Mouse (Mus musculus): ENCODE results near the gene Hmga2.

DNA sequence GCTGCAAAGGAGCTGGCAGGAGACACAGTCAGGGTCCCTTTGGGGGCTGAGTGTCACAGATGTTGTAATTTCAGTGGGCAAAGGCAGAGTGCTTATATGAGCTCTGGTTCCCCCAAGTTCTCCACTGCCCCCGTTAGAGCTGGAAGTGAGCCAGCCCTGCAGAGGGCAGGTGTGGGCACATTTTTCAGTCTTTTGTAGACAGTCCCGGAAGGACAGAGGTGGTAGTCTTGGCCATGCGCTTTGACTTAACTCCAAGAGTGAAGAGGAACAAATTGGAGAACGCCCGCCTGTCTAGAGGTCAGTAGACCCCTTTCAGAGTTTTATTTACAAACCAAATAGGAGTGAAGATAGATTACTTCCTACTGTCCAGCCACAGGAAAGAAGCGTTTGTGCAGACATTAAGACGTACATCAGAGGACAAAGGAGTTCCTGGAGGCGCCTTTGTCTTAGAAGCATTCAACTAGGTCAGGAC lies 87.8 kb downstream of the Hmga2 start:
- TF ChIP-seq CTCF (IDR thresholded peaks at IDR 0.05; ENCODE audit: control insufficient read depth, insufficient read depth, low read length) (no peak), POLR2A (IDR thresholded peaks at IDR 0.05; ENCODE audit: borderline replicate concordance, control insufficient read depth, low read depth, low read length) (no peak)

Measured in bone marrow, adult 2 months (tissue).